In the genomic region with DNA sequence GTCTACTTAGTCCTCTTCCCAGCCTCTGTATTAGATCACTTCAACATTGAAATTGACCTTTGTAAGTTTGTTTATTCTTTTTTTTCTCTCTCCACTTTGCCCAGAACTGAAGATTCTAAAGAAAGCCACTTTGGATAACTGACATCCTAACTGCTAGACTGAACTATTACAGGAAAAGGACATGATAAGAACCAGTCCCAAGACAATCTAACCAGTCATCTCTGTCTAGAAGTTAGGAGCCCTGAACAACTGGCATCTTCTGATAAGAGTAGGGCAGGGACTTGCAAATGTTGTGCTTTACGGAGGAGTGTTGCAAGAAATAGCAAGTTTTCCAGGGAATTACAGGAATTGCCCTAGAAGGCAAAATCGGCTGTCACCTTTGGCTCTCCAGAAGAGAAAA, we compare ENCODE assay signal across 30 mouse cellular contexts. TPM values are rescaled to one million over a fixed set of nuclear protein-coding genes. Genes with fewer than 3 reads are reported as not detected.
A peak's percentile ranks its signal among the peaks of the same experiment; 100 is the strongest.
DNase-seq lines count a peak whose midpoint lies in the region; ATAC-seq and TF ChIP-seq lines count a peak whose summit lies in the region.
"Had no signal": no experiment of that assay in that cellular context is flagged by ENCODE, and none has a peak within 500 bp of the region (broad histone marks: within the 10 kb centered on the region; RNA-seq: fewer than 3 reads in every experiment).

No protein-coding gene starts in this region.

- H3K27me3 ChIP-seq in MEL (ENCODE audit: control insufficient read depth in 1 of 2, insufficient read depth in 2 of 2, low read length in 2 of 2) = no peaks in the 10 kb centered on the region
- no peaks in the 10 kb centered on the region for H3K27me3 ChIP-seq in liver, embryonic 14.5 days (ENCODE audit: control insufficient read depth, insufficient read depth, low read length)
- H3K27me3 ChIP-seq: heart, embryonic 13.5 days had no signal

- H3K36me3 ChIP-seq in MEL (ENCODE audit: control insufficient read depth in 1 of 2, insufficient read depth in 2 of 2, low read length in 2 of 2) = peaks cover 0 to 9% of the 10 kb centered on the region in 2 experiments; a peak in 2 of 4 replicates
- H3K36me3 ChIP-seq in liver, embryonic 14.5 days (replicated peaks; ENCODE audit: control insufficient read depth, insufficient read depth, low read depth) = no peaks in the 10 kb centered on the region
- H3K36me3 ChIP-seq: heart, embryonic 10.5 days; heart, embryonic 13.5 days had no signal

- H3K9ac ChIP-seq in MEL (ENCODE audit: control insufficient read depth, low read depth, low read length, poor library complexity, severe bottlenecking) = no peak overlapping the region
- no peak overlapping the region for H3K9ac ChIP-seq in liver, embryonic 14.5 days (replicated peaks)
- H3K9ac ChIP-seq: heart, embryonic 13.5 days; hindbrain, embryonic 14.5 days had no signal

- H3K4me2 ChIP-seq in liver, embryonic 14.5 days (ENCODE audit: low read depth) = no peak overlapping the region
- H3K4me2 ChIP-seq: heart, embryonic 13.5 days; hindbrain, embryonic 14.5 days had no signal

- no peaks in the 10 kb centered on the region for H3K79me2 ChIP-seq in MEL (ENCODE audit: control insufficient read depth, insufficient read depth, low read length, poor library complexity)

- DNase-seq in MEL (ENCODE audit: low read depth, low spot score) = peak; percentile 37
- DNase-seq in liver, embryonic 14.5 days (ENCODE audit: low read depth in 3 of 3, low spot score in 3 of 3) = no peak
- no peak for DNase-seq in thymus, adult 18-20 months
- no peak for DNase-seq in heart, adult 8-10 months (ENCODE audit: low spot score)
- DNase-seq in spleen, postnatal 36 days (ENCODE audit: low spot score in 2 of 2) = no peak
- DNase-seq: adrenal gland, adult 2 months; adrenal gland, postnatal 14 days; cerebellum, adult 11-12 months; cerebellum, adult 8-10 months; cerebellum, postnatal 10 days; cerebellum, postnatal 36 days; gastrocnemius, postnatal 25 days; heart, adult 18-20 months; heart, postnatal 14 days; heart, postnatal 4 days had no signal

- WGBS in liver, embryonic 14.5 days (ENCODE audit: insufficient replicate concordance) = 14% methylated on average over 2 of the region's 2 CpGs

- no peak for TF ChIP-seq CTCF in MEL (IDR thresholded peaks at IDR 0.05 in 2 of 3, conservative IDR thresholded peaks at IDR 0.05 in 1 of 3; ENCODE audit: control insufficient read depth in 1 of 3, insufficient read depth in 1 of 3, low read depth in 2 of 3, low read length in 3 of 3, poor library complexity in 1 of 3, severe bottlenecking in 1 of 3)
- no peak for TF ChIP-seq CTCF in liver, embryonic 14.5 days (IDR thresholded peaks at IDR 0.05; ENCODE audit: low read depth)

- TF ChIP-seq POLR2A in MEL (IDR thresholded peaks at IDR 0.05; ENCODE audit: control insufficient read depth in 1 of 2, insufficient read depth in 1 of 2, low read depth in 1 of 2, low read length in 2 of 2, poor library complexity in 1 of 2) = no peak

- no peaks in the 10 kb centered on the region for H3K9me3 ChIP-seq in MEL (replicated peaks; ENCODE audit: insufficient read depth, low read length)
- H3K9me3 ChIP-seq in liver, embryonic 14.5 days (ENCODE audit: control insufficient read depth, low read length) = no peaks in the 10 kb centered on the region
- H3K9me3 ChIP-seq: heart, embryonic 10.5 days; heart, embryonic 13.5 days had no signal

- no peaks in the 10 kb centered on the region; a peak in 1 of 4 replicates for H3K4me1 ChIP-seq in MEL (ENCODE audit: control insufficient read depth in 1 of 2, insufficient read depth in 2 of 2, low read length in 2 of 2)
- peaks cover 9 to 10% of the 10 kb centered on the region in 2 experiments for H3K4me1 ChIP-seq in liver, embryonic 14.5 days (replicated peaks; ENCODE audit: control insufficient read depth in 2 of 2, insufficient read depth in 2 of 2, low read length in 1 of 2)
- H3K4me1 ChIP-seq: heart, embryonic 10.5 days; heart, embryonic 13.5 days had no signal

- H3K27ac ChIP-seq in MEL (ENCODE audit: control insufficient read depth, low read depth, low read length) = peak overlapping the region; percentile 19; the same call in 1 of the 2 replicates
- no peak overlapping the region for H3K27ac ChIP-seq in liver, embryonic 14.5 days
- H3K27ac ChIP-seq: heart, embryonic 10.5 days; heart, embryonic 13.5 days; hindbrain, embryonic 14.5 days; hindbrain, postnatal 0 days had no signal

- no peak overlapping the region for H3K4me3 ChIP-seq in MEL (ENCODE audit: control insufficient read depth in 1 of 2, insufficient read depth in 1 of 2, low read depth in 2 of 2, low read length in 2 of 2)
- H3K4me3 ChIP-seq in liver, embryonic 14.5 days (ENCODE audit: insufficient read depth in 1 of 2, low read depth in 2 of 2, low read length in 2 of 2) = no peak overlapping the region
- H3K4me3 ChIP-seq: heart, embryonic 10.5 days; heart, embryonic 13.5 days had no signal

- peak; percentile 66 to 79 for TF ChIP-seq EP300 in MEL (IDR thresholded peaks at IDR 0.05; ENCODE audit: low read depth in 1 of 2, low read length in 2 of 2)
- peak; percentile 21; the same call in 1 of the 2 replicates for TF ChIP-seq EP300 in liver, embryonic 14.5 days (IDR thresholded peaks at IDR 0.05; ENCODE audit: low read depth)

- ATAC-seq in common myeloid progenitor, adult 5-6 weeks (replicated peaks; ENCODE audit: low read depth, poor library complexity, severe bottlenecking) = 0 out of 2 replicates have a peak, but pooled peaks have one; percentile 22
- peak; percentile 53; the same call in 1 of the 2 replicates for ATAC-seq in liver, embryonic 14.5 days (ENCODE audit: insufficient read depth)
- ATAC-seq in megakaryocyte-erythroid progenitor cell, adult 5-6 weeks (replicated peaks; ENCODE audit: low FRiP score, low TSS enrichment, poor library complexity, severe bottlenecking) = peak; percentile 73
- ATAC-seq: CD4-positive, CD25-positive, alpha-beta regulatory T cell, adult 4 months; forebrain, embryonic 14.5 days; hindbrain, postnatal 0 days; inflammation-experienced regulatory T-cells, adult 6 months; Patski had no signal

- TF ChIP-seq RAD21 in MEL (IDR thresholded peaks at IDR 0.05; ENCODE audit: low read depth, low read length) = no peak

TF ChIP-seq in MEL, 35 proteins besides CTCF, POLR2A, EP300 and RAD21:
- no peak for TF ChIP-seq MAZ (IDR thresholded peaks at IDR 0.05; ENCODE audit: low read depth, low read length)
- no peak for TF ChIP-seq ZNF384 (IDR thresholded peaks at IDR 0.05; ENCODE audit: low read depth, low read length)
- no peak for TF ChIP-seq USF2 (IDR thresholded peaks at IDR 0.05; ENCODE audit: borderline replicate concordance in 1 of 2, insufficient read depth in 1 of 2, low read depth in 1 of 2, low read length in 2 of 2)
- TF ChIP-seq BHLHE40 (IDR thresholded peaks at IDR 0.05; ENCODE audit: borderline replicate concordance, low read depth, low read length) = no peak
- no peak for TF ChIP-seq USF1 (IDR thresholded peaks at IDR 0.05; ENCODE audit: low read depth, low read length)
- no peak for TF ChIP-seq MXI1 (IDR thresholded peaks at IDR 0.05; ENCODE audit: low read depth, low read length)
- no peak for TF ChIP-seq MAFK (IDR thresholded peaks at IDR 0.05; ENCODE audit: borderline replicate concordance, low read depth, low read length)
- no peak for TF ChIP-seq NELFE (IDR thresholded peaks at IDR 0.05; ENCODE audit: low read depth, low read length)
- TF ChIP-seq MEF2A (IDR thresholded peaks at IDR 0.05; ENCODE audit: extremely low read depth, insufficient replicate concordance, low read depth, low read length, poor library complexity, severe bottlenecking) = no peak
- TF ChIP-seq UBTF (IDR thresholded peaks at IDR 0.05; ENCODE audit: borderline replicate concordance, insufficient read depth, low read depth, low read length) = no peak
- peak; percentile 57; the same call in 1 of the 2 replicates for TF ChIP-seq GATA1 (IDR thresholded peaks at IDR 0.05; ENCODE audit: low read depth, low read length)
- no peak for TF ChIP-seq CHD2 (IDR thresholded peaks at IDR 0.05; ENCODE audit: low read length)
- TF ChIP-seq CHD1 (IDR thresholded peaks at IDR 0.05; ENCODE audit: low read depth, low read length) = no peak
- peak; percentile 68 for TF ChIP-seq TCF12 (IDR thresholded peaks at IDR 0.05; ENCODE audit: low read depth, low read length)
- TF ChIP-seq MYB (IDR thresholded peaks at IDR 0.05; ENCODE audit: low read depth, low read length) = peak; percentile 60; the same call in 1 of the 2 replicates
- no peak for TF ChIP-seq NRF1 (IDR thresholded peaks at IDR 0.05; ENCODE audit: insufficient read depth, low read depth, low read length, poor library complexity, severe bottlenecking)
- TF ChIP-seq POLR2AphosphoS5 (IDR thresholded peaks at IDR 0.05; ENCODE audit: borderline replicate concordance, low read depth, low read length) = no peak

RNA-seq across cellular contexts. Expression of gene Cd209f, which starts 53.5 kb away (rescaled TPM):
- not detected in 2 replicates for total RNA-seq in MEL (2012; rRNA removed)
- not detected for polyA plus RNA-seq in MEL (2012; ENCODE audit: insufficient read depth in 1 of 2, insufficient read length in 2 of 2, low read depth in 1 of 2, low replicate concordance in 2 of 2, missing spikeins in 1 of 2)
- total RNA-seq in common myeloid progenitor, adult 5-6 weeks (2017) = not detected in 2 replicates
- polyA plus RNA-seq in liver, embryonic 14.5 days (2012; rRNA removed) = 0.27 and 0.48 TPM in 2 replicates
- 0.76 and 0.97 TPM in 2 replicates for polyA plus RNA-seq in liver, embryonic 14.5 days (2014; fragmentation: Nextera tagmentation; extraction: Ambion mirVana)
- total RNA-seq in megakaryocyte-erythroid progenitor cell, adult 5-6 weeks (2014; fragmentation: Nextera tagmentation) = not detected in 2 replicates
- not detected in 2 replicates for total RNA-seq in megakaryocyte-erythroid progenitor cell, adult 5-6 weeks (2017)
- 1 to 10 TPM in 1 of 4 experiments, under 1 TPM in 3; 0.63 to 1.8 (median 0.68) TPM for total RNA-seq in heart, adult 8-10 months (2022)
- total RNA-seq: heart, postnatal 4 days; hindbrain, postnatal 0 days had no signal
- polyA plus RNA-seq: C2C12; embryonic facial prominence, embryonic 11.5 days; forebrain, embryonic 11.5 days; heart, embryonic 10.5 days; heart, embryonic 13.5 days; heart, embryonic 16.5 days; hindbrain, embryonic 11.5 days; inflammation-experienced regulatory T-cells, adult 6 months; Patski had no signal

Comparison
In these comparisons a context has a peak if more than half of its experiments do, and no peak if none do; other contexts are left out.
1. ATAC-seq: peak in every context shown above with its lines; median percentile 73 in megakaryocyte-erythroid progenitor cell, adult 5-6 weeks; 53 in liver, embryonic 14.5 days; 22 in common myeloid progenitor, adult 5-6 weeks.